Mouse (Mus musculus): ENCODE results near the gene Mef2b. TPM values are rescaled to one million over a fixed set of nuclear protein-coding genes. Genes with fewer than 3 reads are reported as not detected.
"Not testable (repeated sequence)": the region's sequence is repeated elsewhere in the genome, so short reads cannot be mapped to it uniquely, and the experiment has no call there.

Mef2b gene
- polyA plus RNA-seq, 1 experiment = 3.5 TPM

DNA sequence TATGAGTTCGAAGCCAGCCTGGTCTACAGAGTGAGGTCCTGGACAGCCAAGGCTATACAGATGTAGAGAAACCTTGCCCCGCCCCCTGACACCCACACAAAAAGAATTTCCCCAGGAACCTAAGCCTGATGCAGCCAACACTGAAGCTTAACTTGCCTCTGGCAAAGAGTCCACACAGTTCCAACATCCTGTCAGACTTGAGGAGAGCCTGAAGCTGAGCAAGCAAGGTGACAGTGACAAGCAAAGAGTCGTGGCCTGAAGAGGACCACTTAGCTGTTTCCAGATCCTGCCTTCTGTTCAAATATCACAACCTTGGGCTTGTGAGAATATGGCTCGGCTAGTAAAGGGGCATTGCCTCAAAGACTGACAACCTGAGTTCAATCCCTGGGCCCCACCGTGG, 75.6 kb downstream of the Mef2b start:
- Histone ChIP-seq H3K36me3 (ENCODE audit: control insufficient read depth, insufficient read depth, low read length) (no peaks in the 10 kb centered on the region), H3K27ac (ENCODE audit: control insufficient read depth, insufficient read depth, low read length) (no peak overlapping the region), H3K4me1 (replicated peaks; ENCODE audit: control insufficient read depth, insufficient read depth, low read length) (no peaks in the 10 kb centered on the region; the same call in 1 of the 2 replicates), H3K4me3 (ENCODE audit: control insufficient read depth, insufficient read depth, low read length) (no peak overlapping the region), H3K27me3 (ENCODE audit: control insufficient read depth, insufficient read depth, low read length) (no peaks in the 10 kb centered on the region)
- no peak for DNase-seq
- no peak for TF ChIP-seq POLR2A (IDR thresholded peaks at IDR 0.05; ENCODE audit: control insufficient read depth, extremely low read depth, insufficient read depth, low read length, poor library complexity)
- no peak for TF ChIP-seq CTCF (IDR thresholded peaks at IDR 0.05; ENCODE audit: borderline replicate concordance, control insufficient read depth, extremely low read depth, insufficient read depth, low read length, poor library complexity)
- 87% methylated on average over 5 of the region's 5 CpGs for WGBS

- H3K4me1 ChIP-seq (replicated peaks; ENCODE audit: control insufficient read depth, insufficient read depth, low read length); H3K4me3 ChIP-seq (ENCODE audit: control insufficient read depth, insufficient read depth, low read length); H3K36me3 ChIP-seq (ENCODE audit: control insufficient read depth, insufficient read depth, low read length); H3K27me3 ChIP-seq (ENCODE audit: control insufficient read depth, insufficient read depth, low read length); DNase-seq; H3K27ac ChIP-seq (ENCODE audit: control insufficient read depth, insufficient read depth, low read length): not testable (repeated sequence)
- WGBS = 96% methylated on average over 3 of the region's 3 CpGs
Measured at GRCm38 (mm10) chr8:70216161-70216560, 76.7 kb downstream of the Mef2b start.

DNA sequence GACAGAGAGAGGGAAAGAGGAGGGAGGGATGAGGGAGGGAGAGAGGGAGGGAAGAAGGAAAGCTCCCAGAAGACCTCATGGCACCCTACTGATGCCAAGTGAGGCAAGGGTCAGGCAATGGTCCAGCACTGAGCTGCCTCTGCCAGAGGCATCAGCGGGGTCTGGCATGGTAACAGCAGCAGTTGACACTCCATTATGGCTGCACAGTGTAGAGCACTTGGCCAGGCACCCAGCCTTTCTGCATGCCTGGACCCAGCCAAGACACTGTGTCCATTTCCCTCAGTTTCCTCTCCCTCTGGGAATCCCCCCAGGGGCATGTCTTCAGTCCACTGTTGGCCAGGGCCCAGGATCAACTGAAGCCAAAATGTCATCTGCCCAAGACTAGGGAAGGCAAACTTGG, 77.1 kb downstream of the Mef2b start:
- TF ChIP-seq POLR2A (IDR thresholded peaks at IDR 0.05; ENCODE audit: control insufficient read depth, extremely low read depth, insufficient read depth, low read length, poor library complexity) = no peak
- TF ChIP-seq CTCF (IDR thresholded peaks at IDR 0.05; ENCODE audit: borderline replicate concordance, control insufficient read depth, extremely low read depth, insufficient read depth, low read length, poor library complexity) = no peak
- no peaks in the 10 kb centered on the region; the same call in 1 of the 2 replicates for H3K4me1 ChIP-seq (replicated peaks; ENCODE audit: control insufficient read depth, insufficient read depth, low read length)
- H3K36me3 ChIP-seq (ENCODE audit: control insufficient read depth, insufficient read depth, low read length) = no peaks in the 10 kb centered on the region
- WGBS = 100% methylated on average over 1 of the region's 1 CpGs
- DNase-seq = no peak
- no peak overlapping the region for H3K27ac ChIP-seq (ENCODE audit: control insufficient read depth, insufficient read depth, low read length)
- H3K4me3 ChIP-seq (ENCODE audit: control insufficient read depth, insufficient read depth, low read length) = no peak overlapping the region
- no peaks in the 10 kb centered on the region for H3K27me3 ChIP-seq (ENCODE audit: control insufficient read depth, insufficient read depth, low read length)

Other genes with a start within 250 kb of the Mef2b start
- gene Tssk6, start 237.5 kb upstream of the Mef2b start, polyA plus RNA-seq (2012; rRNA removed) = 1.3 and 1.8 TPM in 2 replicates
- gene Ndufa13, start 237.2 kb upstream of the Mef2b start, polyA plus RNA-seq (2012; rRNA removed) = 120 and 150 TPM in 2 replicates
- gene Yjefn3, start 237.0 kb upstream of the Mef2b start, polyA plus RNA-seq (2012; rRNA removed) = 8.0 and 11.7 TPM in 2 replicates
- gene Gatad2a, start 143.3 kb upstream of the Mef2b start, polyA plus RNA-seq (2012; rRNA removed) = 84.5 and 116 TPM in 2 replicates
- 186 and 190 TPM in 2 replicates for gene Mau2, start 97.0 kb upstream of the Mef2b start, polyA plus RNA-seq (2012; rRNA removed)
- 17.8 and 18.1 TPM in 2 replicates for gene Sugp1, start 96.9 kb upstream of the Mef2b start, polyA plus RNA-seq (2012; rRNA removed)
- 5.1 and 5.9 TPM in 2 replicates for gene Tm6sf2, start 66.8 kb upstream of the Mef2b start, polyA plus RNA-seq (2012; rRNA removed)
- gene Hapln4, start 56.3 kb upstream of the Mef2b start, polyA plus RNA-seq (2012; rRNA removed) = 0.11 and 0.15 TPM in 2 replicates
- gene Ncan, start 18.8 kb upstream of the Mef2b start, polyA plus RNA-seq (2012; rRNA removed) = 0.05 and 0.08 TPM in 2 replicates
- 20.7 and 26.9 TPM in 2 replicates for gene Nr2c2ap, start 8.4 kb upstream of the Mef2b start, polyA plus RNA-seq (2012; rRNA removed)
- 49.7 and 58.2 TPM in 2 replicates for gene Rfxank, start 557 bp upstream of the Mef2b start, polyA plus RNA-seq (2012; rRNA removed)
- 174 and 178 TPM in 2 replicates for gene Borcs8, start 212 bp upstream of the Mef2b start, polyA plus RNA-seq (2012; rRNA removed)
- gene Tmem161a, start 32.6 kb downstream of the Mef2b start, polyA plus RNA-seq (2012; rRNA removed) = 144 and 156 TPM in 2 replicates
- 59.1 and 66.6 TPM in 2 replicates for gene Slc25a42, start 72.6 kb downstream of the Mef2b start, polyA plus RNA-seq (2012; rRNA removed)
- gene Sugp2, start 94.5 kb downstream of the Mef2b start, polyA plus RNA-seq (2012; rRNA removed) = 98.2 and 103 TPM in 2 replicates
- gene Armc6, start 94.8 kb downstream of the Mef2b start, polyA plus RNA-seq (2012; rRNA removed) = 24.3 and 25.4 TPM in 2 replicates
- gene Homer3, start 143.1 kb downstream of the Mef2b start, polyA plus RNA-seq (2012; rRNA removed) = 60.6 and 67.6 TPM in 2 replicates
- 72.1 and 75.4 TPM in 2 replicates for gene Ddx49, start 162.8 kb downstream of the Mef2b start, polyA plus RNA-seq (2012; rRNA removed)
- gene Cope, start 162.8 kb downstream of the Mef2b start, polyA plus RNA-seq (2012; rRNA removed) = 397 and 454 TPM in 2 replicates
- 0.13 and 0.61 TPM in 2 replicates for gene Cers1, start 176.1 kb downstream of the Mef2b start, polyA plus RNA-seq (2012; rRNA removed)
- gene Gdf1, start 190.1 kb downstream of the Mef2b start, polyA plus RNA-seq (2012; rRNA removed) = 0.13 and 0.23 TPM in 2 replicates
- gene Upf1, start 213.6 kb downstream of the Mef2b start, polyA plus RNA-seq (2012; rRNA removed) = 76.0 and 104 TPM in 2 replicates
- gene Comp, start 233.8 kb downstream of the Mef2b start, polyA plus RNA-seq (2012; rRNA removed) = 4.1 and 4.7 TPM in 2 replicates